Comparison of ENCODE assay signal across 9 mouse cellular contexts in the genomic region with DNA sequence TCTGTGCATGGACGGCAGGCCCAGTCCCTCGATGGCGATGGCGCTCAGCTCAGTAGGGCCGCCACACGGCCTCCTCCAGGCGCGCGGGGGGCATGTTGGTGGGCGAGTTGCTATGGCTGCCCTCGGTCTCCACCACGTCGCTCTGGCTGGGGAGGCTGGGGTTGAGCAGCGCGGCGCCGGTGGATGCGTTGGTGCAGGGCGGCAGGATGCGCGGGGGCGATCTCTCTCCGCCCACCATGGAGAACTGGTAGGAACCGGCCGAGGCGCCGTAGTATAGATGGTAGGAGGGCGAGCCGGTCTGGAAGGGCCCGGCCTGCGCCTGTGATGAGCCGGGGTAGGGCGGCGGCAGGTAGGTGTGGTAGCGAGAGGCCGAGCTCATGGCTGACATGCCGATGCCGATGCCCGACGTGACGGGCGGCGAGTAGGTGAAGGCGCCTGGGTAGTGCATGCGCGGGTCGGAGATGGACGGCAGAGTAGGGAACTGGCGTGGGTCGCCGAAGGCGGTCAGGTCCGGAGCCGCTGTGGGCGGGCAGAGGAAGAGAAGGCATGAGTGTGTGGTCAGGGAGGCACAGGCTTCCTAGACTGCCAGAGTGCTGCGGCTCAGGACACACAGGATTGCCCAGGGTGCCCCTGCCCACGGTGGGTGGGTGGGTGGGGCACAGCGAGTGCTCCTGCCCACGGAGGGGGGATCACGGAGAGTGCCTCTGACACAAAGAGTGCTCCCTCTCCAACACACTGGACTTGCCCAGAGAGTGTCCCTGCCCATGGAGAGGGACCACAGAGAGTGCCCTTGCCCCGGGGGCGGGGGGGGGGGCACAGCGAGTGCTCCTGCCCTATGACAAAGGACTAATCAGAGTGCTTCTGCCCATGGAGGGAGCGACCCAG.
DNase-seq lines count a peak whose midpoint lies in the region; ATAC-seq and TF ChIP-seq lines count a peak whose summit lies in the region.
"Had no signal": no experiment of that assay in that cellular context is flagged by ENCODE, and none has a peak within 500 bp of the region (broad histone marks: within the 10 kb centered on the region; RNA-seq: fewer than 3 reads in every experiment).

No protein-coding gene starts in this region.

- no peak for TF ChIP-seq EP300 in heart, adult 2 months (IDR thresholded peaks at IDR 0.05; ENCODE audit: insufficient read depth, low read depth, low read length)

- H3K9me3 ChIP-seq in hindbrain, embryonic 12.5 days (replicated peaks): no peaks in the 10 kb centered on the region
- H3K9me3 ChIP-seq in liver, embryonic 15.5 days (replicated peaks): no peaks in the 10 kb centered on the region

- peak; percentile 63 for ATAC-seq in hindbrain, embryonic 12.5 days (ENCODE audit: low FRiP score)
- no peak for ATAC-seq in liver, embryonic 15.5 days (ENCODE audit: insufficient read depth)

- intact Hi-C loops in heart, adult 2 months (cut with DNase I): no loop called here
- intact Hi-C loops in heart, postnatal 36 days (cut with DNase I): no loop called here

- H3K36me3 ChIP-seq in heart, adult 2 months (ENCODE audit: control insufficient read depth, insufficient read depth, low read length): no peaks in the 10 kb centered on the region
- H3K36me3 ChIP-seq in hindbrain, embryonic 12.5 days: no peaks in the 10 kb centered on the region
- H3K36me3 ChIP-seq in liver, embryonic 15.5 days (replicated peaks): peaks cover 14% of the 10 kb centered on the region

- 18% methylated on average over 64 of the region's 64 CpGs for WGBS in heart, adult 2 months
- 9% methylated on average over 64 of the region's 64 CpGs for WGBS in hindbrain, embryonic 12.5 days
- 81% methylated on average over 64 of the region's 64 CpGs for WGBS in liver, embryonic 15.5 days (ENCODE audit: insufficient replicate concordance)

- peaks cover 4% of the 10 kb centered on the region for H3K27me3 ChIP-seq in heart, adult 2 months (ENCODE audit: control insufficient read depth, insufficient read depth, low read length)
- peaks cover 26% of the 10 kb centered on the region for H3K27me3 ChIP-seq in hindbrain, embryonic 12.5 days
- peaks cover 9% of the 10 kb centered on the region; the same call in 1 of the 2 replicates for H3K27me3 ChIP-seq in liver, embryonic 15.5 days

- H3K4me1 ChIP-seq in heart, adult 2 months (ENCODE audit: control insufficient read depth, insufficient read depth, low read length): no peaks in the 10 kb centered on the region; the same call in 1 of the 2 replicates
- peaks cover 17% of the 10 kb centered on the region for H3K4me1 ChIP-seq in hindbrain, embryonic 12.5 days
- peaks cover 10% of the 10 kb centered on the region; the same call in 1 of the 2 replicates for H3K4me1 ChIP-seq in liver, embryonic 15.5 days (replicated peaks)

- H3K79me2 ChIP-seq in heart, adult 2 months (replicated peaks; ENCODE audit: control insufficient read depth, insufficient read depth, low read length): no peaks in the 10 kb centered on the region

- H3K9ac ChIP-seq in heart, adult 2 months (ENCODE audit: low read depth, low read length): peak overlapping the region; percentile 32; the same call in 1 of the 2 replicates
- H3K9ac ChIP-seq in hindbrain, embryonic 12.5 days: peak overlapping the region; percentile 61
- no peak overlapping the region for H3K9ac ChIP-seq in liver, embryonic 15.5 days

- no peak overlapping the region for H3K4me3 ChIP-seq in heart, adult 2 months
- peak overlapping the region; percentile 40 for H3K4me3 ChIP-seq in hindbrain, embryonic 12.5 days
- H3K4me3 ChIP-seq in liver, embryonic 15.5 days (replicated peaks): 0 out of 2 replicates have a peak overlapping the region, but pooled peaks have one; percentile 2
- H3K4me3 ChIP-seq: erythroblast, embryonic 14.5 days had no signal

- no peak for TF ChIP-seq POLR2A in heart, adult 2 months (IDR thresholded peaks at IDR 0.05; ENCODE audit: insufficient read depth, low read depth, low read length)
- no peak for TF ChIP-seq POLR2A in brain, embryonic 14.5 days (IDR thresholded peaks at IDR 0.05; ENCODE audit: borderline replicate concordance, extremely low read depth, insufficient read depth, insufficient read length, poor library complexity, severe bottlenecking)

- DNase-seq in heart, adult 2 months: no peak
- DNase-seq in heart, postnatal 36 days: no peak
- peak; percentile 51 for DNase-seq in brain, embryonic 14.5 days (ENCODE audit: low read depth)
- DNase-seq in right cerebral cortex, postnatal 4 days: peak; percentile 24
- no peak for DNase-seq in cerebellum, adult 11-12 months
- no peak for DNase-seq in cerebellum, adult 18-20 months

- H3K4me2 ChIP-seq in hindbrain, embryonic 12.5 days (replicated peaks): peak overlapping the region; percentile 67
- peak overlapping the region; percentile 38 for H3K4me2 ChIP-seq in liver, embryonic 15.5 days

- no peak for TF ChIP-seq CTCF in heart, adult 2 months (IDR thresholded peaks at IDR 0.05)
- no peak for TF ChIP-seq CTCF in brain, embryonic 14.5 days (IDR thresholded peaks at IDR 0.05; ENCODE audit: borderline replicate concordance, extremely low read depth, insufficient read depth, insufficient read length)

- no peak overlapping the region for H3K27ac ChIP-seq in heart, adult 2 months
- H3K27ac ChIP-seq in hindbrain, embryonic 12.5 days: no peak overlapping the region
- no peak overlapping the region for H3K27ac ChIP-seq in liver, embryonic 15.5 days (replicated peaks)

Comparison
In these comparisons a context has a peak if more than half of its experiments do, and no peak if none do; other contexts are left out.
1. DNase-seq: peak in brain, embryonic 14.5 days (single experiment) and right cerebral cortex, postnatal 4 days (single experiment); none in heart, adult 2 months (0 of 2), heart, postnatal 36 days (0 of 2), cerebellum, adult 11-12 months (single experiment) and cerebellum, adult 18-20 months (0 of 2).